Mouse (Mus musculus): ENCODE data around the gene Nog. TPM values are rescaled to one million over a fixed set of nuclear protein-coding genes. Genes with fewer than 3 reads are reported as not detected.

Gene Nog
- total and polyA plus RNA-seq, 2 experiments from 2014 or later, result not detected

- TF ChIP-seq EP300 (IDR thresholded peaks at IDR 0.05; ENCODE audit: low read depth) (no peak), CTCF (IDR thresholded peaks at IDR 0.05; ENCODE audit: low read depth) (no peak)
- Histone ChIP-seq H3K4me3 (ENCODE audit: low read depth, low read length) (no peak overlapping the region), H3K4me1 (ENCODE audit: control insufficient read depth, insufficient read depth) (no peaks in the 10 kb centered on the region), H3K9me3 (replicated peaks; ENCODE audit: control insufficient read depth, low read length) (no peaks in the 10 kb centered on the region), H3K9ac (replicated peaks; ENCODE audit: low read depth, low read length) (no peak overlapping the region), H3K27ac (ENCODE audit: low read depth) (no peak overlapping the region), H3K27me3 (ENCODE audit: control insufficient read depth, insufficient read depth, low read length) (0 out of 2 replicates have a peak, but pooled peaks cover 6% of the 10 kb centered on the region), H3K36me3 (replicated peaks; ENCODE audit: control insufficient read depth, insufficient read depth, low read length) (no peaks in the 10 kb centered on the region), H3K4me2 (ENCODE audit: low read depth, low read length) (no peak overlapping the region)
- WGBS, result 70% methylated on average over 11 of the region's 11 CpGs
- ATAC-seq (ENCODE audit: insufficient read depth, low read depth), result no peak
- DNase-seq (ENCODE audit: low spot score), result no peak
These were observed 8.1 kb upstream of the Nog start for GRCm38 (mm10) chr11:89310217-89310616.

GRCm38 (mm10) chr11:89303421-89303820, 1.3 kb upstream of the Nog start:
- Histone ChIP-seq H3K4me3 (ENCODE audit: low read depth, low read length) (peak overlapping the region; percentile 68; the same call in 1 of the 2 replicates), H3K27me3 (ENCODE audit: control insufficient read depth, insufficient read depth, low read length) (peaks cover 46% of the 10 kb centered on the region), H3K4me2 (ENCODE audit: low read depth, low read length) (peak overlapping the region; percentile 76), H3K27ac (ENCODE audit: low read depth) (no peak overlapping the region), H3K9me3 (replicated peaks; ENCODE audit: control insufficient read depth, low read length) (no peaks in the 10 kb centered on the region), H3K4me1 (ENCODE audit: control insufficient read depth, insufficient read depth) (peaks cover 5% of the 10 kb centered on the region; the same call in 1 of the 2 replicates), H3K9ac (replicated peaks; ENCODE audit: low read depth, low read length) (no peak overlapping the region), H3K36me3 (replicated peaks; ENCODE audit: control insufficient read depth, insufficient read depth, low read length) (no peaks in the 10 kb centered on the region)
- DNase-seq (ENCODE audit: low spot score) (peak; percentile 79), ATAC-seq (ENCODE audit: insufficient read depth, low read depth) (peak; percentile 73)
- TF ChIP-seq CTCF (IDR thresholded peaks at IDR 0.05; ENCODE audit: low read depth) (peak; percentile 98), EP300 (IDR thresholded peaks at IDR 0.05; ENCODE audit: low read depth) (no peak)
- under 1% methylated on average over 16 of the region's 16 CpGs for whole genome bisulfite sequencing

- Histone ChIP-seq H3K4me2 (ENCODE audit: low read depth, low read length) (peak overlapping the region; percentile 76), H3K27me3 (ENCODE audit: control insufficient read depth, insufficient read depth, low read length) (peaks cover 51% of the 10 kb centered on the region), H3K9me3 (replicated peaks; ENCODE audit: control insufficient read depth, low read length) (no peaks in the 10 kb centered on the region), H3K4me3 (ENCODE audit: low read depth, low read length) (peak overlapping the region; percentile 68), H3K4me1 (ENCODE audit: control insufficient read depth, insufficient read depth) (peaks cover 8% of the 10 kb centered on the region; the same call in 1 of the 2 replicates), H3K36me3 (replicated peaks; ENCODE audit: control insufficient read depth, insufficient read depth, low read length) (no peaks in the 10 kb centered on the region), H3K27ac (ENCODE audit: low read depth) (no peak overlapping the region), H3K9ac (replicated peaks; ENCODE audit: low read depth, low read length) (peak overlapping the region; percentile 25)
- no peak for TF ChIP-seq EP300 (IDR thresholded peaks at IDR 0.05; ENCODE audit: low read depth)
- TF ChIP-seq CTCF (IDR thresholded peaks at IDR 0.05; ENCODE audit: low read depth), result no peak
- peak; percentile 31 for DNase-seq (ENCODE audit: low spot score)
- WGBS, result 2% methylated on average over 23 of the region's 29 CpGs
- ATAC-seq (ENCODE audit: insufficient read depth, low read depth), result peak; percentile 33
These were observed 666 bp upstream of the Nog start for GRCm38 (mm10) chr11:89302816-89303180.

- TF ChIP-seq EP300 (IDR thresholded peaks at IDR 0.05; ENCODE audit: low read depth) (no peak), CTCF (IDR thresholded peaks at IDR 0.05; ENCODE audit: low read depth) (no peak)
- DNase-seq (ENCODE audit: low spot score) (no peak), ATAC-seq (ENCODE audit: insufficient read depth, low read depth) (no peak)
- H3K4me1 ChIP-seq (ENCODE audit: control insufficient read depth, insufficient read depth), result peaks cover 10% of the 10 kb centered on the region; the same call in 1 of the 2 replicates
- under 1% methylated on average over 46 of the region's 53 CpGs for WGBS
- H3K36me3 ChIP-seq (replicated peaks; ENCODE audit: control insufficient read depth, insufficient read depth, low read length), result no peaks in the 10 kb centered on the region
- peak overlapping the region; percentile 76 for H3K4me2 ChIP-seq (ENCODE audit: low read depth, low read length)
- no peak overlapping the region for H3K27ac ChIP-seq (ENCODE audit: low read depth)
- H3K9me3 ChIP-seq (replicated peaks; ENCODE audit: control insufficient read depth, low read length), result no peaks in the 10 kb centered on the region
- peaks cover 46% of the 10 kb centered on the region for H3K27me3 ChIP-seq (ENCODE audit: control insufficient read depth, insufficient read depth, low read length)
- H3K4me3 ChIP-seq (ENCODE audit: low read depth, low read length), result peak overlapping the region; percentile 68
- H3K9ac ChIP-seq (replicated peaks; ENCODE audit: low read depth, low read length), result no peak overlapping the region
These were observed 639 bp downstream of the Nog start for GRCm38 (mm10) chr11:89301331-89302055.

- peaks cover 46% of the 10 kb centered on the region for H3K27me3 ChIP-seq (ENCODE audit: control insufficient read depth, insufficient read depth, low read length)
- H3K4me1 ChIP-seq (ENCODE audit: control insufficient read depth, insufficient read depth), result peaks cover 10% of the 10 kb centered on the region; the same call in 1 of the 2 replicates
- ATAC-seq (ENCODE audit: insufficient read depth, low read depth) (no peak), DNase-seq (ENCODE audit: low spot score) (no peak)
- H3K27ac ChIP-seq (ENCODE audit: low read depth), result no peak overlapping the region
- TF ChIP-seq CTCF (IDR thresholded peaks at IDR 0.05; ENCODE audit: low read depth) (no peak), EP300 (IDR thresholded peaks at IDR 0.05; ENCODE audit: low read depth) (no peak)
- H3K9me3 ChIP-seq (replicated peaks; ENCODE audit: control insufficient read depth, low read length), result no peaks in the 10 kb centered on the region
- WGBS, result 9% methylated on average over 24 of the region's 26 CpGs
- H3K9ac ChIP-seq (replicated peaks; ENCODE audit: low read depth, low read length), result no peak overlapping the region
- H3K36me3 ChIP-seq (replicated peaks; ENCODE audit: control insufficient read depth, insufficient read depth, low read length), result no peaks in the 10 kb centered on the region
- H3K4me2 ChIP-seq (ENCODE audit: low read depth, low read length), result peak overlapping the region; percentile 96
- no peak overlapping the region for H3K4me3 ChIP-seq (ENCODE audit: low read depth, low read length)
These were observed 2.1 kb downstream of the Nog start for GRCm38 (mm10) chr11:89299784-89300775.

Data from heart, postnatal 0 days (tissue).